In the genomic region with DNA sequence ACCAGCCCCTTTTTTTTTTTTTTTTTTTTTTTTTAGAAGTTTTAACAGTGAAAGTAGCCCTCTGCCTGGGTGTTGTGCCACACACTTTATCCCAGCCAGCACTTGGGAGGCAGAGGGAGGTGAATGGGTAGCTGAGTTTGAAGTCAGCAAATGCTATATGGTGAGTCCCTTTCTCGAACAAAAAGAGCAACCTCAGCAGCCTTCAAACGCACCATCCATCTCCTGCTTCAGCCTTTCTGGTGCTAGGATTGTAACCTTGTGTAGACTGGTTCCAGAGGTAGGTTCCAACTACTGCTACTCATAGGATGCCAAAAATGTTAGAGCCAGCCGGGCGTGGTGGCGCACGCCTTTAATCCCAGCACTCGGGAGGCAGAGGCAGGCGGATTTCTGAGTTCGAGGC, we compare ENCODE assay signal across 22 mouse cellular contexts.
"Had no signal": no experiment of that assay in that cellular context is flagged by ENCODE, and none has a peak within 500 bp of the region (broad histone marks: within the 10 kb centered on the region; RNA-seq: fewer than 3 reads in every experiment).

No protein-coding gene starts in this region.

- H3K27me3 ChIP-seq: heart, embryonic 13.5 days; heart, embryonic 15.5 days; hindbrain, embryonic 13.5 days; hindbrain, embryonic 15.5 days; intestine, embryonic 15.5 days; kidney, embryonic 15.5 days; limb, embryonic 12.5 days; liver, embryonic 13.5 days had no signal

- DNase-seq: gastrocnemius, postnatal 14 days; gastrocnemius, postnatal 36 days; heart, adult 2 months; heart, postnatal 14 days; heart, postnatal 36 days; kidney, adult 2 months; kidney, adult 9 months; kidney, postnatal 25 days; kidney, postnatal 4 days; liver; liver, embryonic 13.5 days had no signal

- H3K9ac ChIP-seq: hindbrain, embryonic 15.5 days; kidney, embryonic 15.5 days; limb, embryonic 12.5 days had no signal

- H3K27ac ChIP-seq: hindbrain, embryonic 13.5 days; hindbrain, embryonic 15.5 days; hindbrain, postnatal 0 days; layer of hippocampus, adult 2 months; left cerebral cortex, adult 2 months had no signal

- H3K4me3 ChIP-seq: heart, adult 2 months; hindbrain, embryonic 13.5 days; hindbrain, embryonic 15.5 days; intestine, embryonic 15.5 days; left cerebral cortex, adult 2 months had no signal

- H3K9me3 ChIP-seq: heart, embryonic 13.5 days; heart, embryonic 15.5 days; hindbrain, embryonic 13.5 days; hindbrain, embryonic 15.5 days; intestine, embryonic 15.5 days; kidney, embryonic 15.5 days; limb, embryonic 10.5 days; limb, embryonic 12.5 days; liver, embryonic 13.5 days had no signal
